Mouse (Mus musculus) spleen, adult 2 months (tissue): ENCODE measurements around the gene Epn3.
A peak's percentile ranks its signal among the peaks of the same experiment; 100 is the strongest.

ENCODE experiments used
- CTCF ChIP-seq: fragments of 200-500 bp; IDR thresholded peaks from 2 replicates; pipeline ENCODE4 v1.5.1; 2011; ENCODE audit warnings: mild to moderate bottlenecking, inconsistent platforms; ENCODE audit not compliant: insufficient read depth, insufficient read length, insufficient replicate concordance; ENCODE audit errors: extremely low read depth
- POLR2A ChIP-seq: fragments of 200-500 bp; IDR thresholded peaks from 2 replicates; pipeline ENCODE4 v1.6.1; 2011; ENCODE audit warnings: low read depth, low read length, inconsistent platforms

DNA sequence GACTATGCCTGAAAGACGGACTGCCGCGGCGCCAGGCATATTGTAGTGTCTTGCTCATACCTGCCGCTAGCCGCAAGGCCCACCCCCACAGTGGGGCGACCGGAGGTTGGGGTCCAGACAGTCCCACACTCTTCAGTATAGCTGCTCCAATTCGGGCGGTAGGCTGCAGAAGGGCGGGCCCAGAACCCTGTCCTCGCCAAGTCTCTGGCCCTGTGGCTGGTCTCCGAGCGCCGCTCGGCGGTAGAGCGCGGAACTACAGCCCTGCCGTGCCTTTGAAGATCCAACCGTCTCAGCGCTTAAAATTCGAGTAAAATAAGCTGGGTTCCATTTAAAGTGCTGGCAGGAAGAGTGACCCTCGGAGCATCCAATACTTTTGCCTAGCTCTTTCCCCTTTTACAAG lies 13.8 kb downstream of the Epn3 start, which contains the start of gene Spata20:
- TF ChIP-seq POLR2A (no peak), CTCF (peak; percentile 77)
